Mouse (Mus musculus) heart, embryonic 10.5 days (tissue): ENCODE measurements around the gene Antxrl. TPM values are rescaled to one million over a fixed set of nuclear protein-coding genes. Genes with fewer than 3 reads are reported as not detected.

Experiments used
- DNase-seq: peaks from one replicate; pipeline ENCODE4 v3.0.0-alpha.2; 2017; ENCODE audit warnings: low spot score
- H3K27ac ChIP-seq: fragments of 300-500 bp; sonication (generic); 2 replicates; pipeline ENCODE4 v1.5.1; 2016; ENCODE audit warnings: mild to moderate bottlenecking
- H3K27me3 ChIP-seq: fragments of 300-500 bp; sonication (generic); 2 replicates; pipeline ENCODE4 v1.6.1; 2016; ENCODE audit warnings: mild to moderate bottlenecking; ENCODE audit not compliant: poor library complexity, insufficient read depth, severe bottlenecking
- H3K36me3 ChIP-seq: fragments of 300-500 bp; sonication (generic); 2 replicates; pipeline ENCODE4 v1.6.1; 2016; ENCODE audit warnings: mild to moderate bottlenecking, moderate library complexity
- H3K4me1 ChIP-seq: fragments of 300-500 bp; sonication (generic); 2 replicates; pipeline ENCODE4 v1.6.1; 2016; ENCODE audit warnings: mild to moderate bottlenecking
- H3K4me3 ChIP-seq: fragments of 300-500 bp; sonication (generic); 2 replicates; pipeline ENCODE4 v1.5.1; 2016; ENCODE audit warnings: mild to moderate bottlenecking, moderate library complexity
- H3K9me3 ChIP-seq: fragments of 300-500 bp; sonication (generic); 2 replicates; pipeline ENCODE4 v1.6.1; 2016; ENCODE audit warnings: mild to moderate bottlenecking, moderate library complexity
- WGBS: fragments of 180-500 bp; shearing (Covaris S2); methylation state at CpG from one replicate; pipeline ENCODE4 v1.1.7; 2016; 5-methylcytosine and 5-hydroxymethylcytosine counted together
- polyA plus RNA-seq: library from polyadenylated mRNA; unstranded; fragments of >200 nt; fragmentation: Nextera tagmentation; extraction: Ambion mirVana; gene quantifications from 2 replicates; pipeline ENCODE4 v1.2.1, GENCODE M21; 2016

Antxrl gene
- polyA plus RNA-seq, 1 experiment from 2014 or later = not detected

- 78% methylated on average over 4 of the region's 4 CpGs for WGBS
- Histone ChIP-seq H3K9me3 (no peaks in the 10 kb centered on the region), H3K4me1 (peaks cover 5% of the 10 kb centered on the region; the same call in 1 of the 2 replicates), H3K4me3 (no peak overlapping the region), H3K36me3 (no peaks in the 10 kb centered on the region), H3K27me3 (no peaks in the 10 kb centered on the region), H3K27ac (no peak overlapping the region)
- peak; percentile 31 for DNase-seq
Measured at GRCm38 (mm10) chr14:34114311-34114710, 61.8 kb downstream of the Antxrl start.

GRCm38 (mm10) chr14:34119046-34119723 is 66.7 kb downstream of the Antxrl start:
- DNase-seq = peak; percentile 62

GRCm38 (mm10) chr14:34120016-34120910 is 67.8 kb downstream of the Antxrl start:
- H3K4me1 ChIP-seq = peaks cover 12% of the 10 kb centered on the region
- H3K36me3 ChIP-seq = no peaks in the 10 kb centered on the region
- H3K9me3 ChIP-seq = no peaks in the 10 kb centered on the region
- H3K27ac ChIP-seq = no peak overlapping the region
- no peak overlapping the region for H3K4me3 ChIP-seq
- H3K27me3 ChIP-seq = no peaks in the 10 kb centered on the region
- peak; percentile 51 for DNase-seq
- 71% methylated on average over 12 of the region's 12 CpGs for WGBS

More at GRCm38 (mm10) chr14:34119046-34119723, 66.7 kb downstream of the Antxrl start:
- 71% methylated on average over 7 of the region's 7 CpGs for WGBS
- Histone ChIP-seq H3K4me3 (no peak overlapping the region), H3K36me3 (no peaks in the 10 kb centered on the region), H3K4me1 (peaks cover 12% of the 10 kb centered on the region), H3K9me3 (no peaks in the 10 kb centered on the region), H3K27ac (no peak overlapping the region), H3K27me3 (no peaks in the 10 kb centered on the region)

- peak; percentile 54 for DNase-seq
- Histone ChIP-seq H3K4me3 (no peak overlapping the region), H3K27ac (no peak overlapping the region), H3K4me1 (peaks cover 12% of the 10 kb centered on the region), H3K36me3 (no peaks in the 10 kb centered on the region), H3K9me3 (no peaks in the 10 kb centered on the region), H3K27me3 (no peaks in the 10 kb centered on the region)
- WGBS = 89% methylated on average over 3 of the region's 3 CpGs
Measured at GRCm38 (mm10) chr14:34120923-34121351, 68.4 kb downstream of the Antxrl start.

- H3K4me1 ChIP-seq = peaks cover 12% of the 10 kb centered on the region
- H3K36me3 ChIP-seq = no peaks in the 10 kb centered on the region
- no peak overlapping the region for H3K4me3 ChIP-seq
- H3K27ac ChIP-seq = no peak overlapping the region
- WGBS = 83% methylated on average over 4 of the region's 4 CpGs
- no peaks in the 10 kb centered on the region for H3K9me3 ChIP-seq
- no peaks in the 10 kb centered on the region for H3K27me3 ChIP-seq
- peak; percentile 55 for DNase-seq
Measured at GRCm38 (mm10) chr14:34121691-34122090, 69.2 kb downstream of the Antxrl start.

Other genes with a start within 250 kb of the Antxrl start
- gene Gdf10, start 129.1 kb upstream of the Antxrl start, polyA plus RNA-seq = 0.32 and 2.8 TPM in 2 replicates
- 0.69 and 4.3 TPM in 2 replicates for gene Gdf2, start 111.7 kb upstream of the Antxrl start, polyA plus RNA-seq
- gene Rbp3, start 98.7 kb upstream of the Antxrl start, polyA plus RNA-seq = 0.05 and 0.36 TPM in 2 replicates
- 0.03 and 0.12 TPM in 2 replicates for gene Zfp488, start 73.9 kb upstream of the Antxrl start, polyA plus RNA-seq
- gene Gm30083, start 37.5 kb upstream of the Antxrl start, polyA plus RNA-seq = not detected in 2 replicates
- gene Gm5460, start 35.9 kb upstream of the Antxrl start, polyA plus RNA-seq = not detected in 2 replicates
- 0.49 and 0.53 TPM in 2 replicates for gene Anxa8, start 33.3 kb downstream of the Antxrl start, polyA plus RNA-seq
- not detected in 2 replicates for gene A630023A22Rik, start 50.0 kb downstream of the Antxrl start, polyA plus RNA-seq
- 0.04 and 0.05 TPM in 2 replicates for gene Npy4r, start 99.8 kb downstream of the Antxrl start, polyA plus RNA-seq
- gene Gprin2, start 148.9 kb downstream of the Antxrl start, polyA plus RNA-seq = 0.17 and 0.46 TPM in 2 replicates
- 0.29 and 0.52 TPM in 2 replicates for gene Syt15, start 166.9 kb downstream of the Antxrl start, polyA plus RNA-seq